Mouse (Mus musculus) ovary, postnatal 10 days (tissue): ENCODE data around the gene Methig1.

Experiments used
- DNase-seq: peaks from one replicate; pipeline ENCODE4 v3.0.0; 2022; ENCODE audit warnings: low spot score

The Methig1 gene

GRCm38 (mm10) chr15:100423916-100424315 is 71.0 kb downstream of the Methig1 start:
- DNase-seq, result no peak

GRCm38 (mm10) chr15:100424396-100425122 is 71.6 kb downstream of the Methig1 start, which contains the start of gene Slc11a2:
Gene Slc11a2, minus strand, starts transcription at chr15:100425072.
- no peak for DNase-seq

GRCm38 (mm10) chr15:100428296-100428905 is 75.5 kb downstream of the Methig1 start:
- no peak for DNase-seq

GRCm38 (mm10) chr15:100429959-100430565 is 77.1 kb downstream of the Methig1 start:
- no peak for DNase-seq

GRCm38 (mm10) chr15:100433234-100433633 is 80.3 kb downstream of the Methig1 start:
- no peak for DNase-seq
